Mouse (Mus musculus) small intestine, adult 2 months (tissue): ENCODE measurements around the gene Crot.

Source experiments
- CTCF ChIP-seq: fragments of 200-500 bp; IDR thresholded peaks from 2 replicates; pipeline ENCODE4 v1.5.1; 2012; ENCODE audit warnings: low read depth, mild to moderate bottlenecking, control low read depth, inconsistent platforms, low read length, moderate library complexity, mixed read lengths; ENCODE audit not compliant: insufficient replicate concordance, insufficient read length; ENCODE audit errors: extremely low read depth
- POLR2A ChIP-seq: fragments of 200-500 bp; IDR thresholded peaks from 2 replicates; pipeline ENCODE4 v1.6.1; 2012; ENCODE audit warnings: low read depth, mild to moderate bottlenecking, control low read depth, inconsistent platforms, low read length, moderate library complexity

DNA sequence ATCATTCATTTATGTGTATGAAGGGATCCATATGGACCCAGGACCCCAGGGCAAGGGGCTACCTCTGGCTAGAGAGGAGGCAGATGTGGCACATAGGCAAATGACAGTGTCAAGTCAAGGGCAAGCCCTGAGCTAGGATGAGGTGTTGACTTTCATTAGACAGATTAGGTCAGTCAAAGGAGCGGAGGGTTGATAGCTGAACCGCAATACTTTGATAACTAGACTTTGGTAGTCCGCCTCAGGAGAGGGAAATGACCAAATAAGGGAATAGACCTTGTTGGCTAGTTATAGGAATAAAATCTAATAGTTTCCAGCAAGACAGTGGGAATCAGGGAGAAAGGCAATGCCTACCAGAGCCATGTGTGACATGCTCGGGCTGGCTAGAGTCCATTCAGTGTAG is 2.0 kb upstream of the Crot start:
- TF ChIP-seq POLR2A (no peak), CTCF (no peak)
